Mouse (Mus musculus) stomach, embryonic 16.5 days (tissue): ENCODE measurements at regions not wholly inside any gene's neighbourhood (a gene's known extent, or its start where the extent isn't known, plus 50 kb on each side); places are given as distances from the start of the nearest gene placed in this dataset.

Source experiments
- ATAC-seq: fragments of 200-750 bp; cut with Nextera tagmentation; 2 replicates; pipeline ENCODE4 v1.8.0; 2017; ENCODE audit warnings: moderate number of reproducible peaks, moderate TSS enrichment; ENCODE audit not compliant: insufficient read depth, low FRiP score
- H3K27ac ChIP-seq: fragments of 300-500 bp; sonication (generic); 2 replicates; pipeline ENCODE4 v1.5.1; 2014; ENCODE audit warnings: low read length
- H3K27me3 ChIP-seq: fragments of 300-500 bp; sonication (generic); 2 replicates; pipeline ENCODE4 v1.6.1; 2014; ENCODE audit warnings: low read length, control low read depth, mixed read lengths; ENCODE audit not compliant: control insufficient read depth, insufficient read depth
- H3K36me3 ChIP-seq: fragments of 300-500 bp; sonication (generic); 2 replicates; pipeline ENCODE4 v1.6.1; 2014; ENCODE audit warnings: low read length; ENCODE audit not compliant: control insufficient read depth, insufficient read depth
- H3K4me1 ChIP-seq: fragments of 300-500 bp; sonication (generic); 2 replicates; pipeline ENCODE4 v1.6.1; 2014; ENCODE audit warnings: low read length, control low read depth, mixed read lengths; ENCODE audit not compliant: control insufficient read depth, insufficient read depth
- H3K4me2 ChIP-seq: fragments of 300-500 bp; sonication (generic); 2 replicates; pipeline ENCODE4 v1.6.1; 2014; ENCODE audit warnings: low read depth, low read length, mixed read lengths
- H3K4me3 ChIP-seq: fragments of 300-500 bp; sonication (generic); replicated peaks from 2 replicates; pipeline ENCODE4 v1.5.1; 2014; ENCODE audit warnings: mild to moderate bottlenecking, low read length
- H3K9ac ChIP-seq: fragments of 300-500 bp; sonication (generic); 2 replicates; pipeline ENCODE4 v1.6.1; 2014; ENCODE audit warnings: low read length
- H3K9me3 ChIP-seq: fragments of 300-500 bp; sonication (generic); replicated peaks from 2 replicates; pipeline ENCODE4 v1.6.1; 2016; ENCODE audit warnings: low read length, control low read depth; ENCODE audit not compliant: control insufficient read depth
- WGBS: fragments of 180-500 bp; shearing (Covaris S2); extraction: QIAGEN DNeasy Blood & Tissue Kit; methylation state at CpG from one replicate; pipeline ENCODE4 v1.1.7; 2014; 5-methylcytosine and 5-hydroxymethylcytosine counted together

DNA sequence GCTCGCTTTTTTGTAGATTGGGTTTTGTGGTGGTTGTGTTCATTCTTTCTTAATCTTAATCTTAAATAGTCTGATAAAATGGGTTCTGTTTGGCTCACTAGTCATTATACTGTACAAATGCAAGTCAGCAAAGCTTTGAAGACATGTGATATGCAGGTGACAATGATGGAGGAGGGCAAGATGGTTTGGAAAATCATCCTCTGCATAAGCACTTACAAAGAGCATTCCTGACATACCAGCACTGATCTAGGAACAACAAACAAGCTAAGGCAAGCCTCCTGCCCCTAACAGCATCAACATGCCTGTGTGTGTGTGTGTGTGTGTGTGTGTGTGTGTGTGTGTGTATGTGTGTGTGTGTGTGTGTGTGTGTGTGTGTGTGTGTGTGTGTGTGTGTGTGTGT lies 514.3 kb downstream of the Tmem38b start:
- H3K4me3 ChIP-seq = no peak overlapping the region
- no peak overlapping the region for H3K27ac ChIP-seq
- no peak overlapping the region for H3K4me2 ChIP-seq
- no peaks in the 10 kb centered on the region for H3K9me3 ChIP-seq
- 73% methylated on average over 1 of the region's 1 CpGs for WGBS
- H3K36me3 ChIP-seq = no peaks in the 10 kb centered on the region
- H3K27me3 ChIP-seq = no peaks in the 10 kb centered on the region
- H3K4me1 ChIP-seq = no peaks in the 10 kb centered on the region
- no peak for ATAC-seq
- no peak overlapping the region for H3K9ac ChIP-seq

DNA sequence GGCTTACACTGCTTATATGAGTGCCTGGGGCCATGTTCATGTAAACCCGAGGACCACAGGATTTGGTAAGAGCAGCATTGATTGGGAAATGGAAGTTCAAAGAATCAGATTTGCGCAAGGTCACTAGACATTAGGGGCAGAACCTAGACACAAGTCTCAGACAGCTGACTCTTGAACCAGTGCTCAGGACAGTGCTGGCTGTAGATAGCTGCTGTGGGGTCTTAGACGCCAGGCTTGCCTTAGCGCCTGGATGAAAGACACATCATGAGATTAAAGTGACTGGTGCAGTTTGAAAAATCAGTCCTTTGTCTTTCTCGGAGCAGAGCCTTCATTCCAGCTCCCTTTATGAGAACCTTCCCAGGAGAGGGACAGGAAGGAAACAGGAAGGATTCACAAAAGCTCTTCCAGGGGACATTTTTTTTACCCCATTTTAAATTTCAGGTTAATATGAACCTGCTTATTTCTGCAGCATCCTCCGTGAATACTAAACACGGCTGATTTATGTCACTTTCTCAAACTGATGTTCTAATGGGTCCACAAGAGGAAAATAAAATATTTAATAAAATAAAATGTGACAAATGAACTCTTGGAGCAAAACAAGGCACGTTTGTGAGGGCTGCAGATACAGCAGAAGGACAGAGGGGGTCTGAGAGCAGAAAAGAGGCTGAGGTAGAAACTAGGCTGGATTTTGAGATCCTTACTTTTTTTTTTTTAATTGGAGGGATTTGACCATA lies 528.0 kb downstream of the Tmem38b start:
- no peak overlapping the region for H3K27ac ChIP-seq
- WGBS = 71% methylated on average over 8 of the region's 8 CpGs
- H3K36me3 ChIP-seq = no peaks in the 10 kb centered on the region
- H3K9me3 ChIP-seq = no peaks in the 10 kb centered on the region
- no peak overlapping the region for H3K4me3 ChIP-seq
- no peak for ATAC-seq
- H3K4me1 ChIP-seq = no peaks in the 10 kb centered on the region
- H3K27me3 ChIP-seq = no peaks in the 10 kb centered on the region
- H3K4me2 ChIP-seq = no peak overlapping the region
- no peak overlapping the region for H3K9ac ChIP-seq

DNA sequence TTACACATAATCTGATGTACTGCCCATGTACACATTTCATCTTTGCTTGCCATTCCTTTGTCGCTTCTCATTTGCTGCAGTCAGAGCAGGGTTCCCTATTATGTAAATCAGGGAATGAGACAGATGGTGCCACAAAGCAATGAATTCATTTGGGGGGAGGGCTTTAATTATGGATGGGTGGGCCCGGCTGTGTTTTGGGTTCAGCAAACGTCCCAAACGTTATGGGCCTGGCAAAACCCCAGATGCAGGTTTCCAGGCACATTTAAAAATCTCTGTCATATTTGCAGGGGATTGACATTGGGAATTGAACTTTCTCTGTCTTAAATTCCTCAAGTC lies 528.5 kb downstream of the Tmem38b start:
- no peak overlapping the region for H3K27ac ChIP-seq

DNA sequence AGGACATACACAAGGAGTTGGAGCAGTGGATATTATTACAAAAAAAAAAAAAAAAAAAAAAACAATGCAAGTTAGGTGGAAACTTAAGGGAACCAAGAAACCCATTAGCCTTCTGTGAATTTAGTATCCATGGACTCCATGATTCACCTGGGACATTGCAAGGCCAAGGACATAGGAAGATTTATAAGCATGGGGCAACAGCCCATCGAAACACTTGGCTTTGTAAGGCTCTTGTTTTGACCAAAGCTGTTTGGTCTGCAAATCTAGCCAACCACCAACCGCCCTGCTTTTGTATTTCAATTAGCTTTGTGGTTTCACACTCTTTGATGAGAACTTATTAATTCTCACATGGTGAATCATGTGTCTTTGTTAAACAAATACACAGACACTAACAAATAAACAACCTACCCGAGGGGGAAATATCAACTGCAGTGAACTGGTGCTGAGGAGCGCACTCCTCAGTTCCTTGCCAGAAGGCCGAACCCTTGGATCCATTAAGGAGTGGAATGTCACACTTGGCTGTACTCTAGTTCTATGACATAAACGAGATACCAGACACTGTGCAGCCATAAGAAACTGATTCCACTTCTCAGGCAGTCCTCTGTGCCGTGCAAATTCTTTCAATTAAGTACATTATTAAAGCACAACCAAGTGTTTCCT lies 529.7 kb downstream of the Tmem38b start:
- no peaks in the 10 kb centered on the region for H3K27me3 ChIP-seq
- H3K9me3 ChIP-seq = no peaks in the 10 kb centered on the region
- no peak overlapping the region for H3K4me3 ChIP-seq
- H3K36me3 ChIP-seq = no peaks in the 10 kb centered on the region
- no peak for ATAC-seq
- 64% methylated on average over 7 of the region's 7 CpGs for WGBS
- H3K9ac ChIP-seq = no peak overlapping the region
- H3K4me1 ChIP-seq = no peaks in the 10 kb centered on the region
- H3K4me2 ChIP-seq = no peak overlapping the region
- no peak overlapping the region for H3K27ac ChIP-seq

More for the DNA sequence above, 528.5 kb downstream of the Tmem38b start:
- Histone ChIP-seq H3K9ac (no peak overlapping the region), H3K36me3 (no peaks in the 10 kb centered on the region), H3K4me1 (no peaks in the 10 kb centered on the region), H3K4me2 (no peak overlapping the region), H3K27me3 (no peaks in the 10 kb centered on the region), H3K4me3 (no peak overlapping the region), H3K9me3 (no peaks in the 10 kb centered on the region)
- ATAC-seq = no peak
- WGBS = 60% methylated on average over 4 of the region's 4 CpGs

DNA sequence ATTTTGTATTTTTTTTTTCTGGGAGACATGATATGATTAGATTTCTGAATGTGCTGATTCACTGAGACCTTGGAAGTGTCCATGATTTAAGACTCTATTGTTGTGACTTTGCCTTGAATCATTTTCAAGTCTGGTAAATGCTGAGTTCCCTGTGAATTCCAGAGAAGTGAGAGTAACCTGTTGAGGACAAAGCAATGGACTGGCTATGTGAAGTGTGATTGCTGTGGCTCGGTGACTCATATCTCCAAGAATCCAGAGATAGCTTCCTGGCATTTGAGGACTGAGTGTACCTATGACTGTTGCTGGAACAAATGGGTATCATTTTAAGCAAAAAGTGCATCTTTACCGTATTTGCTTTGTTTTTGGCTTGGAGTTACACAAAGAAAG lies 530.2 kb downstream of the Tmem38b start:
- Histone ChIP-seq H3K36me3 (no peaks in the 10 kb centered on the region), H3K4me3 (no peak overlapping the region), H3K9ac (no peak overlapping the region), H3K4me2 (no peak overlapping the region), H3K27me3 (no peaks in the 10 kb centered on the region), H3K27ac (no peak overlapping the region), H3K9me3 (no peaks in the 10 kb centered on the region), H3K4me1 (no peaks in the 10 kb centered on the region)
- WGBS = 69% methylated on average over 2 of the region's 2 CpGs
- no peak for ATAC-seq

DNA sequence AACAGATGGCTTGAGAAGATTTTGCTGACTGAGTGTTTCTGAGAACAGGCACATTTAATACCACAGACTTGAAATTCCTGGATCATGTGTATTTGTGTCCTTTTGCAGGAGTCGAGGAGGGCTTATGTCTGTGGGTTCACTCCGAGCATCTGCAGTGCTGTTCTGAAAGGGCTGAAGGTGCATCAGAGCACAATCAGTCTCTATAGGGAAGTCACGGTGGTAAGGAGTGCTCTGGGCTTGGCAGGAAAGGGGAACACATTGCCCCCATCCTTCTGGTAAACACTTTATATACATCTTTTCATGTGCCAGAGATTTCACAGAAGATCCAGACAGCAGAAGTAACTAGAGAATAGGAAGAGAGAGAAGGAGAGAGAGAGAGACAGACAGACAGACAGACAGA lies 545.1 kb downstream of the Tmem38b start:
- Histone ChIP-seq H3K4me3 (no peak overlapping the region), H3K27ac (no peak overlapping the region), H3K9ac (no peak overlapping the region), H3K27me3 (no peaks in the 10 kb centered on the region), H3K4me1 (peaks cover 3% of the 10 kb centered on the region; the same call in 1 of the 2 replicates), H3K9me3 (no peaks in the 10 kb centered on the region), H3K36me3 (no peaks in the 10 kb centered on the region), H3K4me2 (no peak overlapping the region)
- no peak for ATAC-seq
- WGBS = 50% methylated on average over 3 of the region's 3 CpGs

DNA sequence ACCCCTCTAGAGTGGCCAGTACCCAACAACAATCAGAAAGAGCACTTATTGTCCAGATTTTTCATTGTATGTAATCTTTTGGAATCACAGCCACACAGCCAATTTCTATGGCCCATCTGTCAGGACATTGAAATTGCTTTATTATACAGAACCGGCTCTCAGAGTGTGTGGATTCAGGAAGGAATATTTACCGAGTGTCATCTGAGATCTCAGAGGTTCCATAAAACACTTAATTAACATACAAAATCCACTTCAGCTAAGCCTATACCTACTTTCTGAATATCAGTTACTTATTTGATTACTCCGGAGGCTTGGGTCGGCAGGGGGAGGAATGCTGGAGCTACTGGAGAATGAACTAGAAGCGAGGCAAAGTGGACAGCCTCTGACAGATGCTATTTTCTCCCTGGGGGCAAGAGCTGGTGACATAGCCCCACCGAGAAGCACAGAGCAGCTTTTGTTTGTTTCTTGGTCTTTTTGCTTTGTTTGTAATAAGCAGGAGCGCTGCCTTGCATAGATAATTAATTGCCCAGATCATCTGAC lies 545.6 kb downstream of the Tmem38b start:
- peaks cover 3% of the 10 kb centered on the region; the same call in 1 of the 2 replicates for H3K4me1 ChIP-seq
- 45% methylated on average over 7 of the region's 7 CpGs for WGBS
- H3K9ac ChIP-seq = no peak overlapping the region
- H3K27me3 ChIP-seq = no peaks in the 10 kb centered on the region
- no peaks in the 10 kb centered on the region for H3K9me3 ChIP-seq
- no peaks in the 10 kb centered on the region for H3K36me3 ChIP-seq
- no peak overlapping the region for H3K4me3 ChIP-seq
- ATAC-seq = no peak
- H3K4me2 ChIP-seq = no peak overlapping the region
- no peak overlapping the region for H3K27ac ChIP-seq

DNA sequence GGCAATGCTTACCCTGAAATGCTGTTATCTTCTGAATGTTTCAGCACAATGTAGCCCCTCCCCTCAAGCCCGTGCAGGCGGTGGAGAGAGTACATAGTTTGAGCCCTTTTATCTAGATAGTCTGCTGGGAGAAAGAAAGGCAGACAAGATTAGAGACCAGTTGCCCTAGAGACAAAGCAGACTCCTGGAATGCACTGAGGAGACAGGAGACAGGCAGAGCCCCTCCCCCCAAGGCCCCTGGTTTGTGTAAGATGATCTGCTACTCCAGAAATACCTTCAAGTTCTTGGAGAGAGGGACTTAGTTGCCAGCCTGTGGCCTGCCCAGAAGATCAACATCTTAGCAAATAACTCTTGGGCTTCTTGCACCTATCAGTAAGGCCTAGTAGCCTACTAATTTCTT lies 547.8 kb downstream of the Tmem38b start:
- Histone ChIP-seq H3K4me3 (no peak overlapping the region), H3K27me3 (no peaks in the 10 kb centered on the region), H3K27ac (no peak overlapping the region), H3K36me3 (no peaks in the 10 kb centered on the region), H3K4me1 (peaks cover 3% of the 10 kb centered on the region; the same call in 1 of the 2 replicates), H3K9ac (no peak overlapping the region), H3K9me3 (no peaks in the 10 kb centered on the region), H3K4me2 (no peak overlapping the region)
- WGBS = 12% methylated on average over 2 of the region's 2 CpGs
- no peak for ATAC-seq

DNA sequence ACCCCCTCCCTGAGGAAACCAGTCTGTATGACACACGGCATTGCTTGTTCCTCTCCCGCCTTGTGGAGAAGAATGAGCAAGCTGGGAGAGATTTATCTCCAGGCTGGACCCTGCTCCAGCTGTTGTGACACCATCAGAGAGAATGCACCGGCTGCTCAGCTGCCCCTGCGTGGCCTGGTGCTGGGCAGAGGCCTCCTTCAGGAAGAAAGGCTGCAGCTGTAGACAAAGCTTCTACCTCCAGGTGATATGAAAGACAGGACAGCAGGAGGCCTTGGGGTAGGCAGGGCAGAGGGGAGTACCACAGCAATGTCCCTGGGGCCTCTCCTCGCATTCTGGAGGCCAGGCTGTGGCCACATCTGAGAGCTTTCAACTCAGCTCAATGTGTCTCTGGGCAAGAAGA lies 548.6 kb downstream of the Tmem38b start:
- Histone ChIP-seq H3K4me3 (no peak overlapping the region), H3K27ac (no peak overlapping the region), H3K36me3 (no peaks in the 10 kb centered on the region), H3K4me2 (no peak overlapping the region), H3K9ac (no peak overlapping the region), H3K9me3 (no peaks in the 10 kb centered on the region), H3K4me1 (peaks cover 3% of the 10 kb centered on the region; the same call in 1 of the 2 replicates), H3K27me3 (no peaks in the 10 kb centered on the region)
- no peak for ATAC-seq
- 17% methylated on average over 5 of the region's 5 CpGs for WGBS
